Mouse (Mus musculus) intestine, embryonic 15.5 days (tissue): ENCODE results near the gene Fam110a. TPM values are rescaled to one million over a fixed set of nuclear protein-coding genes. Genes with fewer than 3 reads are reported as not detected.

Experiments
- ATAC-seq: fragments of 200-750 bp; cut with Nextera tagmentation; 2 replicates; pipeline ENCODE4 v1.8.0; 2017; ENCODE audit warnings: moderate TSS enrichment, moderate library complexity
- H3K27ac ChIP-seq: fragments of 300-500 bp; sonication (generic); 2 replicates; pipeline ENCODE4 v1.5.1; 2015; ENCODE audit warnings: mild to moderate bottlenecking, inconsistent platforms
- H3K27me3 ChIP-seq: fragments of 300-500 bp; sonication (generic); replicated peaks from 2 replicates; pipeline ENCODE4 v1.6.1; 2015; ENCODE audit warnings: inconsistent platforms
- H3K36me3 ChIP-seq: fragments of 300-500 bp; sonication (generic); 2 replicates; pipeline ENCODE4 v1.6.1; 2015; ENCODE audit warnings: inconsistent platforms
- H3K4me1 ChIP-seq: fragments of 300-500 bp; sonication (generic); replicated peaks from 2 replicates; pipeline ENCODE4 v1.6.1; 2015; ENCODE audit warnings: inconsistent platforms
- H3K4me2 ChIP-seq: fragments of 300-500 bp; sonication (generic); replicated peaks from 2 replicates; pipeline ENCODE4 v1.6.1; 2015; ENCODE audit warnings: mild to moderate bottlenecking, inconsistent platforms
- H3K4me3 ChIP-seq: fragments of 300-500 bp; sonication (generic); replicated peaks from 2 replicates; pipeline ENCODE4 v1.5.1; 2015; ENCODE audit warnings: inconsistent platforms
- H3K9ac ChIP-seq: fragments of 300-500 bp; sonication (generic); 2 replicates; pipeline ENCODE4 v1.6.1; 2015; ENCODE audit warnings: inconsistent platforms
- H3K9me3 ChIP-seq: fragments of 300-500 bp; sonication (generic); 2 replicates; pipeline ENCODE4 v1.6.1; 2016; ENCODE audit warnings: inconsistent platforms
- WGBS: fragments of 180-500 bp; shearing (Covaris S2); methylation state at CpG from one replicate; pipeline ENCODE4 v1.1.7; 2015; 5-methylcytosine and 5-hydroxymethylcytosine counted together
- polyA plus RNA-seq: library from polyadenylated mRNA; unstranded; fragments of >200 nt; fragmentation: Nextera tagmentation; extraction: Ambion mirVana; gene quantifications from 2 replicates; pipeline ENCODE4 v1.2.1, GENCODE M21; 2015

Fam110a gene
- polyA plus RNA-seq, 1 experiment from 2014 or later: 23.7 TPM

DNA sequence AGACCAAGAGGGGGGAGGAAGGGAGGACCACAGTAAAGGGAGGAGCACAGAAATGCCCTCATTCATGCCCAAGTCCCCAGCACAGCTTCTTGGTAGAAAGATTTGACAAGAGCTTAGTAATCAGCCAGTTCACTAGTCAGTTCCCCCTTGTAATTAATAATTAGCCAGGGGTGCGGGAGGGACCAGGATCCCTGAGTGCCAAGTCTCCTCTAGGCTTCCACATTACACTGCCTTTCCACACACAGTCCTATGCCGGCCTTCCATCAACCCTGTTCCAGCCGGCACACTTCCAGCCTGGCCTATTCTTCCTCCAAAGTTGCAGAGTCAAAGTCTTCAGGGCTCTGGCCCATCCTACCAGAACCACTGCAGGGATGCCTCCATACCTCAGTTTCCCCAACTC lies 4.0 kb downstream of the Fam110a start:
- no peaks in the 10 kb centered on the region for H3K9me3 ChIP-seq
- H3K27ac ChIP-seq: no peak overlapping the region
- no peak overlapping the region for H3K4me3 ChIP-seq
- no peaks in the 10 kb centered on the region for H3K27me3 ChIP-seq
- H3K4me1 ChIP-seq: peaks cover 66% of the 10 kb centered on the region
- WGBS: 71% methylated on average over 3 of the region's 3 CpGs
- H3K36me3 ChIP-seq: no peaks in the 10 kb centered on the region
- peak overlapping the region; percentile 25; the same call in 1 of the 2 replicates for H3K4me2 ChIP-seq
- no peak overlapping the region for H3K9ac ChIP-seq
- ATAC-seq: peak; percentile 39

GRCm38 (mm10) chr2:151975295-151975694 lies 4.7 kb downstream of the Fam110a start:
- peaks cover 69% of the 10 kb centered on the region for H3K4me1 ChIP-seq
- no peak overlapping the region; the same call in 1 of the 2 replicates for H3K4me2 ChIP-seq
- ATAC-seq: no peak
- no peaks in the 10 kb centered on the region for H3K27me3 ChIP-seq
- H3K36me3 ChIP-seq: no peaks in the 10 kb centered on the region
- no peak overlapping the region for H3K9ac ChIP-seq
- 86% methylated on average over 5 of the region's 5 CpGs for WGBS
- H3K27ac ChIP-seq: no peak overlapping the region
- H3K4me3 ChIP-seq: no peak overlapping the region
- no peaks in the 10 kb centered on the region for H3K9me3 ChIP-seq

DNA sequence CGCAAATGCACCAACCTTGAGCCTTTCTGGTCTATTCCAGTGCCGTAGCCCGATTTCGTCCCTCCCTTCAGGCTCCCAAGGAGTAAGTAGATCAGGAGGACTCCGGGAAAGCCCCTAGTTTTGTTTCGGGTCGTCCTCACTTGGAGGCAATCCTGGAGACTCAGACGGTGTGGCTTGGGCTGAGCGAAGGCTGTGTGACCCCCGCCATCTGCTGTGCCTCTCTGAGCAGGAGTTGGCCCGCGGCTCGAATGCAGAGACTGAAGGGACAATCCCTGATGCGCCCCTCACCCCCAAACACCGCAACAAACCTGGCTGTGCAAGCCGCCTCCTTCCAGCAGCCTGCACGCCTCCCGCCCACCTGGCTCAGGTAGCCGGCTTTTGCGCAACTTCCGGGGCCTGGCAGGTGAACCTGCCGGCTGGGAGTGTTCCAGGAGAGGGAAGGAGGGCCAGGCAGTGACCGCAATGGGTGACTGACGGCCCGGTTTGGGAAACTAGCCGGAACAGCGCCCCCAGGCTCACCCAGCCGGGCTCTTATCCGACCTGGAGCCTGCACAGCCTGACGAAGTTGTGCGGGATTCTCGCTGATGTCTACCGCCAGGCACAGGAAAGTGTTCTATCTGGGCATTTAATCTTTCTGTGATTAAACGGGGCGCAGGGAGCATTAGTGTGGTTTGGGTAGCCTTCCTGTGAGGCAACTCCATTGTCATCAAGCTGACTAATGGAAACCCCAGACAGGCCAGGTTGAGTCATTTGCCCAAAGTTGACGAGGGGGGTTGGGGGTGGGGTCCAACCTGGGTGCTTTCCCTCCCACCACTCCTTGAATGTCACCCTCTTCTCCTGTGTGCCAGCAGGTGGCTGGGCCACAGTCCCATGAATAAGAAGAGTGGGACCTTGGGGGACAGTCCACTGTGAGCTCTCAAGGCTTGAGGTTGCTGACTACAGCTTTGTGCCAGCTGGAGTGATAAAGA lies 6.1 kb downstream of the Fam110a start:
- H3K27ac ChIP-seq: peak overlapping the region; percentile 22
- H3K9ac ChIP-seq: peak overlapping the region; percentile 23; the same call in 1 of the 2 replicates
- H3K4me3 ChIP-seq: peak overlapping the region; percentile 29
- H3K4me2 ChIP-seq: peak overlapping the region; percentile 68
- H3K27me3 ChIP-seq: no peaks in the 10 kb centered on the region
- no peaks in the 10 kb centered on the region for H3K9me3 ChIP-seq
- no peaks in the 10 kb centered on the region for H3K36me3 ChIP-seq
- WGBS: 18% methylated on average over 36 of the region's 36 CpGs
- peak; percentile 40 for ATAC-seq
- H3K4me1 ChIP-seq: peaks cover 65% of the 10 kb centered on the region

- 30% methylated on average over 23 of the region's 23 CpGs for WGBS
- H3K9me3 ChIP-seq: no peaks in the 10 kb centered on the region
- H3K4me1 ChIP-seq: peaks cover 58% of the 10 kb centered on the region
- H3K4me2 ChIP-seq: peak overlapping the region; percentile 68
- H3K27ac ChIP-seq: peak overlapping the region; percentile 22; the same call in 1 of the 2 replicates
- no peaks in the 10 kb centered on the region for H3K27me3 ChIP-seq
- no peaks in the 10 kb centered on the region for H3K36me3 ChIP-seq
- 0 out of 2 replicates have a peak, but pooled peaks have one; percentile 15 for ATAC-seq
- peak overlapping the region; percentile 29 for H3K4me3 ChIP-seq
- peak overlapping the region; percentile 23; the same call in 1 of the 2 replicates for H3K9ac ChIP-seq
Measured at GRCm38 (mm10) chr2:151972880-151973594, 7.0 kb downstream of the Fam110a start.

DNA sequence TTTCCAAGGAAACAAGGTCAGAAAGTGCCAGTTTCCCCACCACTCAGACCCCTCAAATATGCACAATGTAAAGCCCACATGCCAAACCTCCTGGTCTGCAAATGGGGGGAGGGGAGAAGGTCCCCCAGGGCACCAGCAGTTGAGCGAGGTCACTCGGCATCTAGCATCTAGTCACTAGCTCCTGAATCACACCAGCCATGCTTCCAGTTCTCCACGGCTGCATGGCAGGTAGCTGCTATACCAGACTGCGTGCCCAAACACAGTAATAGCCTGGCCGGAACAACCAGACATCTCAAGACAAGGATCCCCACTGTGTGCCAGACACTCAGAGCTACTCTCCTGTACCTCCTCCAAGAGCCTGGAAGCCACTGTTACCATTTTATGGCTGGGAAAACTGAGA lies 8.3 kb downstream of the Fam110a start:
- Histone ChIP-seq H3K4me3 (no peak overlapping the region), H3K9ac (no peak overlapping the region), H3K36me3 (no peaks in the 10 kb centered on the region), H3K27me3 (no peaks in the 10 kb centered on the region), H3K9me3 (no peaks in the 10 kb centered on the region), H3K4me1 (peaks cover 50% of the 10 kb centered on the region), H3K4me2 (no peak overlapping the region), H3K27ac (no peak overlapping the region)
- no peak for ATAC-seq
- WGBS: 90% methylated on average over 5 of the region's 5 CpGs

DNA sequence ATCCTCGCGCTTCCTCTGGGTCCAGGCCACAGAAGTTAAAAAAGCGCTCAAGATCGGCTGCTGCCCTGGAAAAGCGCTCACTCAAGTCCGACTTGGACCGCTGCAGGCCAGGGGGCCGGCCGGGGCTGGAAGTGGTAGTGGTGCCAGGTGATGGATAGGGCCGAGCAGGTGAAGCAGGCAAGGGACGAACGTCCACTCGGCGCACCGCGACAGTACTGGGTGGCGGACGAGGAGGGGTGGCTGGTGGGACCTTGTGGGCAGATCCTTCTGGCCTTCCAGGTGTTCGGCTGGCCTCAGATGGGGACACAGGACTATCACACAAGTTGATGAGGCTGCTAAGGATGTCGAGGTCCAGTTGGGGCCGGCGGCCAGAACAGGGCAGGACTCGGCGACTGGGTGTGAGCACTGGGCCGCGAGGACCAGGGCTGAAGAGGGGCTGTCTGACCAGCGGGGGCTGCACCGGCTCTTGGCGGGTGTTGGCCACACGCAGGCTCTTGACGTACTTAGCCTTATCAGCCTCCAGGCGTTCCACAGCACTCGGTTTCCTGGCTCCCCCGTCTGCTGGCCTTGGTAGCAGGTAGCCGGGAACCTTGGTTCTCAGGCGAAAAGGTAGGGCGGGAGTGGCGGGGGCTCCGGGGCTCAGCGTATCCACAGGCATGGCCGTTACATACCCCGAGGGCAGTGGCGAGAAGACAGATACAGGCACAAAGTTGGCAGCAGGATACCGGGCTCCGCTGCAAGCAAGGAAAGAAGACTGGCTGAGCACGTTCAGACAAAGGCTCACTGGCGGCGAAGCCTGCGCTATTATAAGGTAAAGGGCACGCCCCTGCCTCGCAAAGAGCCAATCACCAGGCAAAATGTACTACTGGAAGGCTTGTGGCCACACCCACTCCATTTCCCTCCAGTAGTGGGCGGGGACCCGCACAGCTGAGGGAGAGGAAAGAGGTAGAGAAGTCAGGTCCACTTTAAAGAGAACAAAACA lies 9.5 kb downstream of the Fam110a start:
- H3K27ac ChIP-seq: no peak overlapping the region
- peak overlapping the region; percentile 29 for H3K4me3 ChIP-seq
- H3K4me1 ChIP-seq: peaks cover 44% of the 10 kb centered on the region
- no peaks in the 10 kb centered on the region for H3K27me3 ChIP-seq
- WGBS: 51% methylated on average over 53 of the region's 53 CpGs
- H3K9me3 ChIP-seq: no peaks in the 10 kb centered on the region
- H3K36me3 ChIP-seq: no peaks in the 10 kb centered on the region
- peak; percentile 90 for ATAC-seq
- H3K4me2 ChIP-seq: peak overlapping the region; percentile 64
- H3K9ac ChIP-seq: peak overlapping the region; percentile 18; the same call in 1 of the 2 replicates

- Histone ChIP-seq H3K9ac (no peak overlapping the region), H3K4me3 (no peak overlapping the region), H3K36me3 (no peaks in the 10 kb centered on the region), H3K4me2 (no peak overlapping the region), H3K9me3 (no peaks in the 10 kb centered on the region), H3K4me1 (peaks cover 42% of the 10 kb centered on the region), H3K27me3 (no peaks in the 10 kb centered on the region), H3K27ac (no peak overlapping the region)
- ATAC-seq: no peak
- WGBS: 90% methylated on average over 6 of the region's 6 CpGs
Measured at GRCm38 (mm10) chr2:151969396-151969795, 10.6 kb downstream of the Fam110a start.

GRCm38 (mm10) chr2:151968986-151969385 lies 11.0 kb downstream of the Fam110a start:
- ATAC-seq: no peak
- Histone ChIP-seq H3K9me3 (no peaks in the 10 kb centered on the region), H3K27me3 (no peaks in the 10 kb centered on the region), H3K9ac (no peak overlapping the region), H3K36me3 (no peaks in the 10 kb centered on the region), H3K4me2 (no peak overlapping the region), H3K4me1 (peaks cover 43% of the 10 kb centered on the region), H3K4me3 (no peak overlapping the region), H3K27ac (no peak overlapping the region)
- WGBS: 91% methylated on average over 7 of the region's 7 CpGs

GRCm38 (mm10) chr2:151968451-151968850 lies 11.6 kb downstream of the Fam110a start:
- no peak overlapping the region for H3K4me2 ChIP-seq
- H3K9me3 ChIP-seq: no peaks in the 10 kb centered on the region
- no peak for ATAC-seq
- H3K4me3 ChIP-seq: no peak overlapping the region
- no peak overlapping the region for H3K27ac ChIP-seq
- H3K27me3 ChIP-seq: no peaks in the 10 kb centered on the region
- peaks cover 42% of the 10 kb centered on the region for H3K4me1 ChIP-seq
- no peaks in the 10 kb centered on the region for H3K36me3 ChIP-seq
- H3K9ac ChIP-seq: no peak overlapping the region
- 80% methylated on average over 8 of the region's 8 CpGs for WGBS

GRCm38 (mm10) chr2:151967792-151968191 lies 12.2 kb downstream of the Fam110a start:
- Histone ChIP-seq H3K4me3 (no peak overlapping the region), H3K9ac (no peak overlapping the region), H3K27me3 (no peaks in the 10 kb centered on the region), H3K36me3 (no peaks in the 10 kb centered on the region), H3K9me3 (no peaks in the 10 kb centered on the region), H3K4me1 (peaks cover 35% of the 10 kb centered on the region), H3K27ac (no peak overlapping the region), H3K4me2 (no peak overlapping the region)
- 72% methylated on average over 2 of the region's 2 CpGs for WGBS
- ATAC-seq: no peak

DNA sequence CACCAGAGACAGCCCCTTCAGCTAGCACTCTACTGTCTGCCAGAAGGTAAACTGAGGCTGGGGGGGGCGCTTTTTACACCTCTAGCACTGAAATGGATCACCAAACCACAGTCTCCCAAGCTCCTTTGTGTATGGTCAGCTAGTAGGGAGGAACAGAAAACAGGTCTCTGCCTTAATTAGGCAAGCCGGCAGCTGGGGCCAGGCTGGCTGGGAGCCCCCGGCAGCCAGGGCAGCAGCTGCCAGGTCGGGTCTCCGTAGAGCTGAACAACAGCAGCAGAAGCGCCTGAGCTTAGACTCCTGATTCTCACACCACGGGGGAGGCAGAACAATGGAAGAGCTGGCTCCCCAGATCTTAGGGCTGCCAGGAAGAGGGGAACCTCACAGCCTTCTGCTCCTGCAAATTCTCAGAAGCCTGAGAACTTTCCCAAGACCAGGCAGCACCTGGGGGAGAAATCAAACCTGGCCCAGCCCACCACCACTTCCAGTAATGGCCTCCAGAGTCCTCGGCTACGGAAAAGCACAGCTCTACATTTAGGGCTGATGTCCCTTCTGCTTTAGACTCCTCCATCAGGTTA lies 12.8 kb downstream of the Fam110a start:
- Histone ChIP-seq H3K4me1 (peaks cover 30% of the 10 kb centered on the region), H3K9me3 (no peaks in the 10 kb centered on the region), H3K9ac (no peak overlapping the region), H3K36me3 (no peaks in the 10 kb centered on the region), H3K4me3 (no peak overlapping the region), H3K4me2 (no peak overlapping the region), H3K27me3 (no peaks in the 10 kb centered on the region), H3K27ac (no peak overlapping the region)
- WGBS: 43% methylated on average over 9 of the region's 9 CpGs
- no peak for ATAC-seq
